Mouse (Mus musculus): ENCODE data around the gene Nans. TPM values are rescaled to one million over a fixed set of nuclear protein-coding genes. Genes with fewer than 3 reads are reported as not detected.

The Nans gene
- polyA plus RNA-seq, 1 experiment from 2014 or later, result 77.2 TPM

GRCm38 (mm10) chr4:46463130-46463830, 25.8 kb upstream of the Nans start:
- Histone ChIP-seq H3K9ac (replicated peaks; ENCODE audit: low read depth, low read length) (no peak overlapping the region), H3K4me1 (ENCODE audit: control insufficient read depth, insufficient read depth, low read length) (no peaks in the 10 kb centered on the region), H3K4me2 (replicated peaks; ENCODE audit: low read depth, low read length) (no peak overlapping the region), H3K36me3 (ENCODE audit: control insufficient read depth, insufficient read depth, low read length) (peaks cover 80% of the 10 kb centered on the region), H3K4me3 (ENCODE audit: low read depth, low read length) (no peak overlapping the region), H3K27ac (ENCODE audit: low read length) (no peak overlapping the region), H3K9me3 (ENCODE audit: control insufficient read depth, low read depth, low read length) (no peaks in the 10 kb centered on the region), H3K27me3 (ENCODE audit: control insufficient read depth, insufficient read depth, low read length) (no peaks in the 10 kb centered on the region)
- 84% methylated on average over 7 of the region's 7 CpGs for WGBS
- peak; percentile 56; the same call in 1 of the 2 replicates for ATAC-seq (ENCODE audit: insufficient number of reproducible peaks, insufficient read depth, low FRiP score, low read depth)

- H3K4me2 ChIP-seq (replicated peaks; ENCODE audit: low read depth, low read length), result no peak overlapping the region
These were observed 23.3 kb upstream of the Nans start for GRCm38 (mm10) chr4:46465740-46466139.

GRCm38 (mm10) chr4:46475101-46475500, 13.9 kb upstream of the Nans start:
- Histone ChIP-seq H3K9ac (replicated peaks; ENCODE audit: low read depth, low read length) (no peak overlapping the region), H3K4me3 (ENCODE audit: low read depth, low read length) (no peak overlapping the region), H3K36me3 (ENCODE audit: control insufficient read depth, insufficient read depth, low read length) (peaks cover 48% of the 10 kb centered on the region), H3K9me3 (ENCODE audit: control insufficient read depth, low read depth, low read length) (no peaks in the 10 kb centered on the region), H3K27me3 (ENCODE audit: control insufficient read depth, insufficient read depth, low read length) (no peaks in the 10 kb centered on the region), H3K4me1 (ENCODE audit: control insufficient read depth, insufficient read depth, low read length) (no peaks in the 10 kb centered on the region), H3K27ac (ENCODE audit: low read length) (no peak overlapping the region), H3K4me2 (replicated peaks; ENCODE audit: low read depth, low read length) (no peak overlapping the region)
- ATAC-seq (ENCODE audit: insufficient number of reproducible peaks, insufficient read depth, low FRiP score, low read depth), result no peak
- WGBS, result 93% methylated on average over 5 of the region's 5 CpGs

More at GRCm38 (mm10) chr4:46465740-46466139, 23.3 kb upstream of the Nans start:
- WGBS, result 89% methylated on average over 3 of the region's 3 CpGs
- H3K36me3 ChIP-seq (ENCODE audit: control insufficient read depth, insufficient read depth, low read length), result peaks cover 89% of the 10 kb centered on the region
- no peak overlapping the region for H3K27ac ChIP-seq (ENCODE audit: low read length)
- no peak for ATAC-seq (ENCODE audit: insufficient number of reproducible peaks, insufficient read depth, low FRiP score, low read depth)
- H3K9me3 ChIP-seq (ENCODE audit: control insufficient read depth, low read depth, low read length), result no peaks in the 10 kb centered on the region
- no peak overlapping the region for H3K9ac ChIP-seq (replicated peaks; ENCODE audit: low read depth, low read length)
- no peaks in the 10 kb centered on the region for H3K4me1 ChIP-seq (ENCODE audit: control insufficient read depth, insufficient read depth, low read length)
- H3K4me3 ChIP-seq (ENCODE audit: low read depth, low read length), result no peak overlapping the region
- H3K27me3 ChIP-seq (ENCODE audit: control insufficient read depth, insufficient read depth, low read length), result no peaks in the 10 kb centered on the region

GRCm38 (mm10) chr4:46479081-46479480, 10.0 kb upstream of the Nans start:
- Histone ChIP-seq H3K27ac (ENCODE audit: low read length) (no peak overlapping the region), H3K4me1 (ENCODE audit: control insufficient read depth, insufficient read depth, low read length) (no peaks in the 10 kb centered on the region), H3K4me2 (replicated peaks; ENCODE audit: low read depth, low read length) (no peak overlapping the region), H3K27me3 (ENCODE audit: control insufficient read depth, insufficient read depth, low read length) (no peaks in the 10 kb centered on the region), H3K36me3 (ENCODE audit: control insufficient read depth, insufficient read depth, low read length) (peaks cover 16% of the 10 kb centered on the region), H3K4me3 (ENCODE audit: low read depth, low read length) (no peak overlapping the region), H3K9ac (replicated peaks; ENCODE audit: low read depth, low read length) (no peak overlapping the region), H3K9me3 (ENCODE audit: control insufficient read depth, low read depth, low read length) (no peaks in the 10 kb centered on the region)
- 92% methylated on average over 2 of the region's 2 CpGs for WGBS
- no peak for ATAC-seq (ENCODE audit: insufficient number of reproducible peaks, insufficient read depth, low FRiP score, low read depth)

GRCm38 (mm10) chr4:46485696-46486417, 3.2 kb upstream of the Nans start:
- 45% methylated on average over 14 of the region's 14 CpGs for WGBS
- H3K36me3 ChIP-seq (ENCODE audit: control insufficient read depth, insufficient read depth, low read length), result no peaks in the 10 kb centered on the region
- H3K4me2 ChIP-seq (replicated peaks; ENCODE audit: low read depth, low read length), result no peak overlapping the region
- no peak overlapping the region for H3K9ac ChIP-seq (replicated peaks; ENCODE audit: low read depth, low read length)
- no peaks in the 10 kb centered on the region; the same call in 1 of the 2 replicates for H3K27me3 ChIP-seq (ENCODE audit: control insufficient read depth, insufficient read depth, low read length)
- no peak overlapping the region for H3K4me3 ChIP-seq (ENCODE audit: low read depth, low read length)
- no peak for ATAC-seq (ENCODE audit: insufficient number of reproducible peaks, insufficient read depth, low FRiP score, low read depth)
- no peaks in the 10 kb centered on the region for H3K9me3 ChIP-seq (ENCODE audit: control insufficient read depth, low read depth, low read length)
- H3K4me1 ChIP-seq (ENCODE audit: control insufficient read depth, insufficient read depth, low read length), result peaks cover 9% of the 10 kb centered on the region; the same call in 1 of the 2 replicates
- H3K27ac ChIP-seq (ENCODE audit: low read length), result no peak overlapping the region

- Histone ChIP-seq H3K9me3 (ENCODE audit: control insufficient read depth, low read depth, low read length) (no peaks in the 10 kb centered on the region), H3K4me1 (ENCODE audit: control insufficient read depth, insufficient read depth, low read length) (peaks cover 9% of the 10 kb centered on the region; the same call in 1 of the 2 replicates), H3K9ac (replicated peaks; ENCODE audit: low read depth, low read length) (no peak overlapping the region), H3K4me2 (replicated peaks; ENCODE audit: low read depth, low read length) (no peak overlapping the region), H3K27ac (ENCODE audit: low read length) (no peak overlapping the region), H3K27me3 (ENCODE audit: control insufficient read depth, insufficient read depth, low read length) (no peaks in the 10 kb centered on the region; the same call in 1 of the 2 replicates), H3K36me3 (ENCODE audit: control insufficient read depth, insufficient read depth, low read length) (no peaks in the 10 kb centered on the region), H3K4me3 (ENCODE audit: low read depth, low read length) (no peak overlapping the region)
- WGBS, result 86% methylated on average over 5 of the region's 5 CpGs
- ATAC-seq (ENCODE audit: insufficient number of reproducible peaks, insufficient read depth, low FRiP score, low read depth), result no peak
These were observed 1.7 kb upstream of the Nans start for GRCm38 (mm10) chr4:46487348-46487747.

- H3K4me3 ChIP-seq (ENCODE audit: low read depth, low read length), result no peak overlapping the region
- no peak for ATAC-seq (ENCODE audit: insufficient number of reproducible peaks, insufficient read depth, low FRiP score, low read depth)
- peaks cover 5% of the 10 kb centered on the region; the same call in 1 of the 2 replicates for H3K4me1 ChIP-seq (ENCODE audit: control insufficient read depth, insufficient read depth, low read length)
- no peaks in the 10 kb centered on the region for H3K9me3 ChIP-seq (ENCODE audit: control insufficient read depth, low read depth, low read length)
- no peak overlapping the region for H3K27ac ChIP-seq (ENCODE audit: low read length)
- H3K4me2 ChIP-seq (replicated peaks; ENCODE audit: low read depth, low read length), result no peak overlapping the region
- 94% methylated on average over 6 of the region's 6 CpGs for WGBS
- H3K36me3 ChIP-seq (ENCODE audit: control insufficient read depth, insufficient read depth, low read length), result peaks cover 25% of the 10 kb centered on the region
- no peaks in the 10 kb centered on the region for H3K27me3 ChIP-seq (ENCODE audit: control insufficient read depth, insufficient read depth, low read length)
- H3K9ac ChIP-seq (replicated peaks; ENCODE audit: low read depth, low read length), result no peak overlapping the region
These were observed 4.0 kb downstream of the Nans start for GRCm38 (mm10) chr4:46493071-46493470.

GRCm38 (mm10) chr4:46495543-46495942, 6.5 kb downstream of the Nans start:
- Histone ChIP-seq H3K4me1 (ENCODE audit: control insufficient read depth, insufficient read depth, low read length) (peaks cover 1% of the 10 kb centered on the region; the same call in 1 of the 2 replicates), H3K36me3 (ENCODE audit: control insufficient read depth, insufficient read depth, low read length) (peaks cover 38% of the 10 kb centered on the region), H3K27me3 (ENCODE audit: control insufficient read depth, insufficient read depth, low read length) (no peaks in the 10 kb centered on the region), H3K9me3 (ENCODE audit: control insufficient read depth, low read depth, low read length) (no peaks in the 10 kb centered on the region), H3K4me3 (ENCODE audit: low read depth, low read length) (no peak overlapping the region), H3K27ac (ENCODE audit: low read length) (no peak overlapping the region), H3K9ac (replicated peaks; ENCODE audit: low read depth, low read length) (no peak overlapping the region), H3K4me2 (replicated peaks; ENCODE audit: low read depth, low read length) (no peak overlapping the region)
- ATAC-seq (ENCODE audit: insufficient number of reproducible peaks, insufficient read depth, low FRiP score, low read depth), result no peak
- 87% methylated on average over 12 of the region's 12 CpGs for WGBS

All from stomach, embryonic 14.5 days (tissue).